ENCODE assay signal across 9 mouse cellular contexts in genomic region chr3:142567490-142567889, GRCm38 (mm10). TPM values are rescaled to one million over a fixed set of nuclear protein-coding genes. Genes with fewer than 3 reads are reported as not detected.
"Had no signal": no experiment of that assay in that cellular context is flagged by ENCODE, and none has a peak within 500 bp of the region (broad histone marks: within the 10 kb centered on the region; RNA-seq: fewer than 3 reads in every experiment).

No protein-coding gene starts in this region.

RNA-seq across cellular contexts. Expression of gene Gbp2b, which starts 27.2 kb away (rescaled TPM):
- polyA plus RNA-seq: lung, embryonic 14.5 days; midbrain, embryonic 10.5 days; midbrain, embryonic 12.5 days; midbrain, embryonic 14.5 days; midbrain, embryonic 16.5 days; neural tube, embryonic 11.5 days; neural tube, embryonic 13.5 days; neural tube, embryonic 15.5 days; stomach, postnatal 0 days had no signal
